Mouse (Mus musculus) lung, postnatal 0 days (tissue): ENCODE measurements at regions not wholly inside any gene's neighbourhood (a gene's known extent, or its start where the extent isn't known, plus 50 kb on each side); places are given as distances from the start of the nearest gene placed in this dataset.

Experiments
- CTCF ChIP-seq: IDR thresholded peaks from 2 replicates; pipeline ENCODE4 v1.5.1; 2016; ENCODE audit warnings: antibody characterized with exemption, mild to moderate bottlenecking
- EP300 ChIP-seq: IDR thresholded peaks from 2 replicates; pipeline ENCODE4 v1.6.1; 2016; ENCODE audit warnings: antibody characterized with exemption, mild to moderate bottlenecking, control low read depth

DNA sequence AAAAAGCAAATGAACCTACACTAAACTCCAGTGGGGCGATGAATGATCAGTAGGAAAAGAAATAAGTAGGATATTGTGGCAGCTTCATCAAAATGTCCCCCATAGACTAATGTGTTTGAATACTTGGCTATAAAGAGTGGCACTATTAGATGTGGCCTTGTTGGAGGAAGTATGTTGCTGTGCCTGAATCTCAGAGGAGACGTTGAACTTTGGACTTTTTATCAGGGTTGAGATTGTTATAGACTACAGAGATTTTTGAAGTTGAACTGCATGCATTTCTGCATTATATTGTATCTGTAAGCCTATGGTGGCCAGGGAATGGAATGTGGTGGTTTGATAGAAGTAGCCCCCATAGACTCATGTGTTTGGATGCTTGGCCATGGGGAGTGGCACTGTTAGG is 68.5 kb upstream of the Arg1 start:
- TF ChIP-seq CTCF (no peak), EP300 (no peak)
